Mouse (Mus musculus) left cerebral cortex, postnatal 10 days (tissue): Measurements from ENCODE around the gene Cic. TPM values are rescaled to one million over a fixed set of nuclear protein-coding genes. Genes with fewer than 3 reads are reported as not detected.

Source experiments
- DNase-seq, 2 experiments: peaks; one replicate each; pipeline ENCODE4 v3.0.0; 2021 to 2022; ENCODE audit warnings: low spot score in 2 of 2, mixed read lengths in 1 of 2; ENCODE audit errors: extremely low spot score in 1 of 2
- intact Hi-C: fragments of 180-260 bp; cut with DNase I; formaldehyde crosslinking; loops from one replicate; pipeline ENCODE4 v1.15.1; 2025
- total RNA-seq, 2 experiments: library from RNA; stranded (reverse); gene quantifications; 2 replicates each; pipeline ENCODE4 v1.2.3; 2021

The Cic gene
- 100 to 1,000 TPM; 244 to 271 TPM for total RNA-seq

DNA sequence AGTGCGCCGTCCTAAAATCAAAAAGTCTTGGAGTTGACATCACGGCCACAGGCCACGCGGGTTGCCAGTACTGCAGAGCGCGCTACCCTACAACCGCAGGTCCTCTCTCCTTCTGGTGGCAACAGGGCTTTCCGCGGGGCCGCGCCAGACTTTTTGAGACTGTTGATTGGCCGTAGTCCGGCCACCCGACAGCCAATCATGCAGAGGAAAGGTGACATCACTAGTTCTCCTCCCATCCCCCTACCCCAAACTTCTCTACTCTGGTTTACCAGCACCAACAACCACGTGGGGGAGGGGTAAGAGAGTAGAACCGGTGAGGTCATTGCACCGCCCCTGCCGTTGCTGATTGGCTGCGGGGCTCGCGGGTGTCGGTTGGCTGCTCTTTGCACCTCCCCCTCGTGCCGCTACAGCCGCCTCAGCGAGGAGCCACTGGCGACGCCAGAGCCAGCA lies at the start of gene Cic:
Cic (plus strand) TSS at position 404 of the 450 bp plus-strand sequence.
- DNase-seq: peak; percentile 99 to 100
- intact Hi-C loops: no loop called here

- DNase-seq: peak in 1 of 2 experiments; percentile 69
- intact Hi-C loops: no loop called here
Measured at GRCm38 (mm10) chr7:25218705-25219415, 48.6 kb upstream of the Cic start.

DNA sequence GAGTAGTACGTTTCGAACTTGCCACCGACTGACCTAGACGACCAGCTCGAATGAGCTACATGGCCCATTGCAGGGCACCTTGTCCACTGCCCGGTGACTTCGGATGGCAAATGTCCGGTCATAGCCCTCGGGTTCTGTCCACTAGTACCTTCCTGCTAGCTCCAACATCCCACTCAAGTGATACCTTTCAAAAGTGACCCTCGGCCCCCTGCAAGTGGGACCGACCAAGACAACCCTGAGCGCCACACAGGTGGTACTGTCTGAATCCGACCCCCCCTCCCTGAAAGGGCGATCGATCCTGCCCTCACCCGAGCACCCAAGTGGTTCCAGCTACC lies 48.1 kb upstream of the Cic start:
- intact Hi-C loops: no loop called here
- no peak for DNase-seq

DNA sequence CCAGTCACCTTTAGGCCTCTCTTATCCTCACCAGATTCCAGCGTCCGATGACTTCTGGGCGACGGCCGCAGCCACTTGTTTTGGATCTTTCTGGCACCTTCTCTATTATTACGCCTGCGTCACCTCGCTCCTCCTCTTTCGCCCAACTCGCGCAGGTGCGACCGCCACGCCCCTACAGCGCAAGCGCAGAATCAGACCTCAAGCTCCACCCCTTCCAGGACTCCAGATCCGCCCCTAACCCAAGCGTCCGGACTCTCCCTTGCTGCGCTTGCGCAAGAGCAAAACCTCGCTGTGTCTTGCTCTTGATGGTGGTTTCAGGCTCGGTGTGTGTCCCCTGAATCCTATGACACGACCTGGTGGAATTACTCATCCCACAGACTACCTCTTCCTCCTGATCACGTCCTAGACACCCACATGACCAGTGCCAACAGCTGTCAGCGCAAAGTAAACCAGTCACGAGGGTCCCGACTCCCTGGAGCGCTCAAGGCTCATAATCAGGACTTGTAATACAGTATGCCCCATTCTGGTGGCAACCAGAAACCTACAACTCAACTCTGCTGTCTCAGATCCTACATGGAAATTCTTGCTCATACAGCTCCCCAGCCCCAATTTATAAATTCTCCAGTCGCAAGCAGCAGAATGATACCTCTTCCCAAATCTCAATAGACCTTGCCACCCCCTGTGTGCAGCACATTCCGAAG lies 47.6 kb upstream of the Cic start:
- DNase-seq: peak; percentile 90 to 95
- intact Hi-C loops: no loop called here

GRCm38 (mm10) chr7:25220457-25221101 lies 46.9 kb upstream of the Cic start, which contains the start of gene Dedd2:
Dedd2 (minus strand) TSS chr7:25220615.
- intact Hi-C loops: no loop called here
- no peak for DNase-seq

- peak; percentile 98 to 99 for DNase-seq
- intact Hi-C loops: no loop called here
Measured at GRCm38 (mm10) chr7:25221102-25221883, 46.2 kb upstream of the Cic start, which contains the start of gene Zfp526. Zfp526 (plus strand) TSS chr7:25221425.

GRCm38 (mm10) chr7:25222275-25222967 lies 45.1 kb upstream of the Cic start:
- DNase-seq: no peak
- intact Hi-C loops: no loop called here

DNA sequence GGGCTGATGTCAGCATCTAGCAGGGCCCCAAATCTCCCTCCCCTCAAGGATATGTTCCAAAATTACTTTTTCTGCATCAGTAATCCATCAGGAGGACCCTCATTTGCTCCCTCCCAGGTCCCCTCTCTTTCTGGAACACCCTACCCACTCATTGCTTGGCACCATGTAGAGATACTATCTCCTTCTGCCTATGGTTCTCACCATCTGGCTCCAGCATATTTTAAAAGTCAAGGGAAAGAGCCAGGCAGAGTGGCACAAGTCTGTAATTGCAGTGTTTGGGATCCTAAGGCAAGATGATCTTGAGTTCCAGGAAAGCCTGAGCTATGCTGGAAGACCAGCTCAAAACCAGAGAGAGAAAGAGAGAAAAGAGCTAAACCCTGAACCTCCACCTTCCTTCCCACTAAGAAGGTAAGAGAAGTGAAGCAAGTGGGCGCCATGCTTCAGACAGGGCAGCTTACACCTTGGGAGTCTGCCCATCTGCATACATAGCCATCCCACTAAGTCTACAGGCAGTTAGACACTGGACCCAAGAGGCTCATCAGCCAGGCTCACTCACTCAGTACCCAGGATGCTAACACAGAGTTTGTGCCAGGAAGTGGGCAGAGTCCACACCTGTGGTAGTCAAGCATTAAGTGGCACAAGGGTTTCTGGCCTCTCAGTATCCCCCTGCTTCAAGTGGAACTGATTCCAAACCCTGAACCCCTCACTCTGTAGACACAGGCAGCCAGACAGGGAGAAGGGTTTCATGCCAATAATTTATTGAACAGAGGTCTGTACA lies 39.8 kb upstream of the Cic start:
- intact Hi-C loops: no loop called here
- no peak for DNase-seq

DNA sequence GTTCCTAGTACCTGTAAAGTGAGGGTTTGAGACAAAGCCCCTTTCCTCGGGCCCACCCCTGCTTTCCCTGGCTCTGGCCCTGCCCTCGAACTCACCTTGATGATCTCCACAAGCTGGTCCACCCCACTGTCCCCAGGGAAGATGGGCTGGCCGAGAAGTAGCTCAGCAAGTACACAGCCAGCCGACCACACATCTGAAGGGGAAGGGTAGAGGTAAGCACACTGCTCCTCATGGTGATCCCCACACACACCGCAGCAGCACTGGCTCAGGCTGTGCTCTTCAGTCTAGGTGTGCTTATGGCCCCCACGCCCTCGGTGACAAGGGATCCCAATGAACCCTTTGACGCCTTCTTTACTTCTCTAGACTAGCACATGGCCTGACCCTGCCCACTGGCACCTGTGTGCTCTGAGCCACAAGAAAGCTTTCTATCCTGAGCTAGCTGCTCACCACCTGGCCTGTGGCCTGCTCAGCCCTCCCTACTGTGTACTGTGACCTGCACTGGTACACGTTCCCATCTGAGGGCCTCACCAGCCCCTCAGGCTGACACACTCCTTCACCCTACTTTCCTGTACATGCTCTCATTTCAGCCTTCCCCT lies 36.7 kb upstream of the Cic start:
- intact Hi-C loops: no loop called here
- DNase-seq: no peak

- DNase-seq: no peak
- intact Hi-C loops: no loop called here
Measured at GRCm38 (mm10) chr7:25232101-25232648, 35.3 kb upstream of the Cic start.

- intact Hi-C loops: no loop called here
- peak in 1 of 2 experiments; percentile 15 for DNase-seq
Measured at GRCm38 (mm10) chr7:25233061-25233460, 34.4 kb upstream of the Cic start.

DNA sequence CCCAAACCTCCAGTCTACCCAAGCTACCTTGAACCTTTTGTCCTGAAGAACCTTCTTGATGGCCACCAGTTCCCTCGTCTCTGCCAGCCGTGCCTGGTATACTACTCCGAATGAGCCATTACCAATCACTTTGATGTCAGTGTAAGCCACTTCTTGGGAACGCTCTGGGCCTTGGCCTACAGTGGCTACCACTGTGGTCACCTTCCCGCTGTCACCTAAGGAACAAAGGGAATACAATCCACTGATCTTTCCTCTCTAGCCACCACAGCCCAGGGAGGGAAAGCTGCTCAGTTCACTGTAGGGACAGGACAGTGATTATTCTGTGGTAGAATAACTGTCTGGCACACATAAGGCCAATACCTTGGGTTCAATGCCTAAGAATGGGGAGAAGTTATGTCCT lies 32.0 kb upstream of the Cic start:
- intact Hi-C loops: no loop called here
- DNase-seq: no peak

DNA sequence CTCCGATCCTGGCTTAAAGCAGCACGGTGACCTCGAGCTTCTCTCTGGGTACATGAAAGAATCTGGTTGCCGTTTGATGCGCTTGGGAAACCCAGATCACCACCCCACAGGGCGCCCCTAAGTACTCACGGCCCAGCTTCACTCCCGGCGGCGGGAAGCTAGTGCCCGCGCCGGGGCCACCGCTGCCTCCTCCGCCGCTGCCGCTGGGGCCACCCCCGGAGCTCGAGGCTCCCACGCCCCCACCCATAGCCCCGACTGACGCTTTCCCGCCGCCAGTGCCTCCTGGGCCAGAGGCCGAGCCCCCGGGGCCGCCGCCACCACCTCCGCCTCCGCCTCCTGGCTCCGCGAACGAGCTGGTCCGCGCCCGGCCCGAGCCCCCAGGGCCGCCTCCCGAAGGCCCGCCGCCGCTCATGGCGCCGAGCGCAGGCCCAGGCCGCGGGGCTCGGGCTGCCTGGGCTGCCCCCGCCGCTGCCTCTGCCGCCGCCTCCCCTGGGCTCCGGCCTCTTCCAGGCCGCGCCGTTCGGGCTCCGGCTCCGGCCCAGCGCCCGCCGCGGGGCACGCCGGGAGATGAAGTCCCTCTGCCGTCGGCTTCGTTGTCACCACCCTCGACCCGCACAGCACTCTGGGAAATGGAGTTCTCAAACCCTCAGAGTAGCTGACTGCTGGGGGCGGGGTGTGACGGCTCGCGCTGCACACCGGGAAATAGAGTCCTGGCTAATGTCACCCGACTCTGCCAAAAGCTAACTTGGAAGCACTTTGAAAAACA lies 30.1 kb upstream of the Cic start, which contains the start of gene Gsk3a:
Gsk3a (minus strand) TSS at position 603 of the 766 bp plus-strand sequence.
- peak; percentile 97 to 99 for DNase-seq
- intact Hi-C loops: no loop called here

DNA sequence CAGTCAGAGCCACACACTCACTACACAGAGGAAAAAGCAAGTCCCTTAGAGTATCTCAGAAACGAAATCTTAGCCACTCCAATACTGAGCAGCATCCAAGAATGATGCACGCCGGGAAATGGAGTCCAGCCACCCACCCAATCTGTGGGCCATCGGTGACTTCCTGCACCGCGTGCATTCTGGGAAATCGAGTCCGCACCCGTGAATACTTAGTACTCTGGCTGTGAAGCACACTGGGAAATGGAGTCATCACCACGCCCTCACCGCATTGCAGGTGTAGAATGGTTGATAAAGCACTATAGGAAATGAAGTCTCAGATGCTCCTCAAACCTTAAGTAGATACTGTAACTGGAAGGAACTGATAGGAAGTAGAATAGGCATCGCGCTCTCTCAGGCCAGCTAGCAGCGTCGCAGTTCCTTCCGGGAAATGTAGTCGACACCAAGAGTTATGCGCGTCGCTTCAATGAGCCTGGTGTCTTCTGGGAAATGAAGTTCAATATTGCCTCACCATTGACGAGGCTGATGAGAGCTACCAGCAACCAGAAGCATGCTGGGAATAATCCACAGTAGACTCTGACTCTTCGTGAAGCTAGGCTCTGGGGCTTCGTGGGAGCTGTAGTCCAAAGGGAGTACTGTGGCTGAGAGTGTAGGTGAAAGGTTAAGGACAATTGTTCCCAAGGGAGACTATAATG lies 29.3 kb upstream of the Cic start:
- DNase-seq: peak; percentile 94
- intact Hi-C loops: no loop called here

GRCm38 (mm10) chr7:25238829-25239623 lies 28.5 kb upstream of the Cic start:
- intact Hi-C loops: no loop called here

More at GRCm38 (mm10) chr7:25238829-25239623, 28.5 kb upstream of the Cic start:
- peak; percentile 89 to 91 for DNase-seq
